Mouse (Mus musculus) intestine, embryonic 15.5 days (tissue): Measurements from ENCODE around the gene Alk. TPM values are rescaled to one million over a fixed set of nuclear protein-coding genes. Genes with fewer than 3 reads are reported as not detected.
A peak's percentile ranks its signal among the peaks of the same experiment; 100 is the strongest.

Experiments used
- ATAC-seq: fragments of 200-750 bp; cut with Nextera tagmentation; 2 replicates; pipeline ENCODE4 v1.8.0; 2017; ENCODE audit warnings: moderate TSS enrichment, moderate library complexity
- H3K27ac ChIP-seq: fragments of 300-500 bp; sonication (generic); 2 replicates; pipeline ENCODE4 v1.5.1; 2015; ENCODE audit warnings: mild to moderate bottlenecking, inconsistent platforms
- H3K27me3 ChIP-seq: fragments of 300-500 bp; sonication (generic); replicated peaks from 2 replicates; pipeline ENCODE4 v1.6.1; 2015; ENCODE audit warnings: inconsistent platforms
- H3K36me3 ChIP-seq: fragments of 300-500 bp; sonication (generic); 2 replicates; pipeline ENCODE4 v1.6.1; 2015; ENCODE audit warnings: inconsistent platforms
- H3K4me1 ChIP-seq: fragments of 300-500 bp; sonication (generic); replicated peaks from 2 replicates; pipeline ENCODE4 v1.6.1; 2015; ENCODE audit warnings: inconsistent platforms
- H3K4me2 ChIP-seq: fragments of 300-500 bp; sonication (generic); replicated peaks from 2 replicates; pipeline ENCODE4 v1.6.1; 2015; ENCODE audit warnings: mild to moderate bottlenecking, inconsistent platforms
- H3K4me3 ChIP-seq: fragments of 300-500 bp; sonication (generic); replicated peaks from 2 replicates; pipeline ENCODE4 v1.5.1; 2015; ENCODE audit warnings: inconsistent platforms
- H3K9ac ChIP-seq: fragments of 300-500 bp; sonication (generic); 2 replicates; pipeline ENCODE4 v1.6.1; 2015; ENCODE audit warnings: inconsistent platforms
- H3K9me3 ChIP-seq: fragments of 300-500 bp; sonication (generic); 2 replicates; pipeline ENCODE4 v1.6.1; 2016; ENCODE audit warnings: inconsistent platforms
- WGBS: fragments of 180-500 bp; shearing (Covaris S2); methylation state at CpG from one replicate; pipeline ENCODE4 v1.1.7; 2015; 5-methylcytosine and 5-hydroxymethylcytosine counted together
- polyA plus RNA-seq: library from polyadenylated mRNA; unstranded; fragments of >200 nt; fragmentation: Nextera tagmentation; extraction: Ambion mirVana; gene quantifications from 2 replicates; pipeline ENCODE4 v1.2.1, GENCODE M21; 2015

Alk gene
- polyA plus RNA-seq, 1 experiment from 2014 or later, result 0.78 TPM

GRCm38 (mm10) chr17:72474166-72474565, 130.3 kb downstream of the Alk start:
- WGBS, result 58% methylated on average over 5 of the region's 5 CpGs
- H3K9ac ChIP-seq, result no peak overlapping the region
- no peaks in the 10 kb centered on the region for H3K27me3 ChIP-seq
- no peak overlapping the region for H3K27ac ChIP-seq
- no peak overlapping the region for H3K4me3 ChIP-seq
- H3K36me3 ChIP-seq, result no peaks in the 10 kb centered on the region
- H3K4me2 ChIP-seq, result no peak overlapping the region
- H3K9me3 ChIP-seq, result no peaks in the 10 kb centered on the region
- ATAC-seq, result no peak
- no peaks in the 10 kb centered on the region for H3K4me1 ChIP-seq

GRCm38 (mm10) chr17:72448477-72448876, 155.9 kb downstream of the Alk start:
- Histone ChIP-seq H3K9me3 (no peaks in the 10 kb centered on the region), H3K27ac (no peak overlapping the region), H3K4me3 (no peak overlapping the region), H3K27me3 (no peaks in the 10 kb centered on the region), H3K4me1 (no peaks in the 10 kb centered on the region), H3K36me3 (no peaks in the 10 kb centered on the region), H3K9ac (no peak overlapping the region), H3K4me2 (no peak overlapping the region)
- 78% methylated on average over 4 of the region's 4 CpGs for WGBS
- no peak for ATAC-seq

GRCm38 (mm10) chr17:72445204-72446177, 158.9 kb downstream of the Alk start:
- no peak overlapping the region for H3K4me2 ChIP-seq
- peak overlapping the region; percentile 51; the same call in 1 of the 2 replicates for H3K27ac ChIP-seq
- no peak overlapping the region for H3K4me3 ChIP-seq
- no peaks in the 10 kb centered on the region for H3K36me3 ChIP-seq
- H3K9ac ChIP-seq, result no peak overlapping the region
- peak; percentile 95 for ATAC-seq
- no peaks in the 10 kb centered on the region for H3K9me3 ChIP-seq
- 56% methylated on average over 3 of the region's 3 CpGs for WGBS
- H3K27me3 ChIP-seq, result no peaks in the 10 kb centered on the region
- no peaks in the 10 kb centered on the region for H3K4me1 ChIP-seq

- Histone ChIP-seq H3K36me3 (no peaks in the 10 kb centered on the region), H3K27me3 (no peaks in the 10 kb centered on the region), H3K27ac (no peak overlapping the region), H3K4me1 (no peaks in the 10 kb centered on the region), H3K9ac (no peak overlapping the region), H3K9me3 (no peaks in the 10 kb centered on the region), H3K4me2 (no peak overlapping the region), H3K4me3 (no peak overlapping the region)
- WGBS, result 72% methylated on average over 4 of the region's 4 CpGs
- no peak for ATAC-seq
Observed at GRCm38 (mm10) chr17:72417451-72417850, 187.0 kb downstream of the Alk start.

GRCm38 (mm10) chr17:72414676-72415075, 189.8 kb downstream of the Alk start:
- H3K36me3 ChIP-seq, result no peaks in the 10 kb centered on the region
- no peaks in the 10 kb centered on the region for H3K4me1 ChIP-seq
- H3K9ac ChIP-seq, result no peak overlapping the region
- H3K4me2 ChIP-seq, result no peak overlapping the region
- H3K27me3 ChIP-seq, result no peaks in the 10 kb centered on the region
- no peaks in the 10 kb centered on the region for H3K9me3 ChIP-seq
- H3K27ac ChIP-seq, result no peak overlapping the region
- ATAC-seq, result no peak
- no peak overlapping the region for H3K4me3 ChIP-seq

- Histone ChIP-seq H3K4me3 (no peak overlapping the region), H3K36me3 (no peaks in the 10 kb centered on the region), H3K27me3 (no peaks in the 10 kb centered on the region), H3K27ac (no peak overlapping the region), H3K4me1 (no peaks in the 10 kb centered on the region), H3K4me2 (no peak overlapping the region), H3K9me3 (no peaks in the 10 kb centered on the region), H3K9ac (no peak overlapping the region)
- WGBS, result 58% methylated on average over 2 of the region's 2 CpGs
- no peak for ATAC-seq
Observed at GRCm38 (mm10) chr17:72404813-72405212, 199.6 kb downstream of the Alk start.

GRCm38 (mm10) chr17:72401861-72402260, 202.6 kb downstream of the Alk start:
- H3K4me2 ChIP-seq, result no peak overlapping the region
- H3K27me3 ChIP-seq, result no peaks in the 10 kb centered on the region
- no peak overlapping the region for H3K4me3 ChIP-seq
- H3K4me1 ChIP-seq, result no peaks in the 10 kb centered on the region
- 68% methylated on average over 3 of the region's 3 CpGs for WGBS
- H3K27ac ChIP-seq, result no peak overlapping the region
- no peak for ATAC-seq
- no peak overlapping the region for H3K9ac ChIP-seq
- H3K36me3 ChIP-seq, result no peaks in the 10 kb centered on the region
- no peaks in the 10 kb centered on the region for H3K9me3 ChIP-seq

GRCm38 (mm10) chr17:72401349-72401748, 203.1 kb downstream of the Alk start:
- H3K4me2 ChIP-seq, result no peak overlapping the region
- 46% methylated on average over 2 of the region's 2 CpGs for WGBS
- H3K27ac ChIP-seq, result no peak overlapping the region
- H3K9me3 ChIP-seq, result no peaks in the 10 kb centered on the region
- H3K4me3 ChIP-seq, result no peak overlapping the region
- H3K9ac ChIP-seq, result no peak overlapping the region
- no peak for ATAC-seq
- H3K4me1 ChIP-seq, result no peaks in the 10 kb centered on the region
- no peaks in the 10 kb centered on the region for H3K36me3 ChIP-seq
- no peaks in the 10 kb centered on the region for H3K27me3 ChIP-seq

- Histone ChIP-seq H3K27me3 (no peaks in the 10 kb centered on the region), H3K4me1 (0 out of 2 replicates have a peak, but pooled peaks cover 2% of the 10 kb centered on the region), H3K4me2 (no peak overlapping the region), H3K9ac (no peak overlapping the region), H3K4me3 (no peak overlapping the region), H3K9me3 (no peaks in the 10 kb centered on the region), H3K27ac (no peak overlapping the region; the same call in 1 of the 2 replicates), H3K36me3 (no peaks in the 10 kb centered on the region)
- WGBS, result 68% methylated on average over 3 of the region's 3 CpGs
- peak; percentile 96 for ATAC-seq
Observed at GRCm38 (mm10) chr17:72399331-72400059, 204.9 kb downstream of the Alk start.

GRCm38 (mm10) chr17:72395956-72396355, 208.5 kb downstream of the Alk start:
- Histone ChIP-seq H3K9me3 (no peaks in the 10 kb centered on the region), H3K36me3 (no peaks in the 10 kb centered on the region), H3K4me2 (no peak overlapping the region; the same call in 1 of the 2 replicates), H3K4me1 (0 out of 2 replicates have a peak, but pooled peaks cover 2% of the 10 kb centered on the region), H3K27ac (no peak overlapping the region), H3K27me3 (no peaks in the 10 kb centered on the region), H3K4me3 (no peak overlapping the region), H3K9ac (no peak overlapping the region)
- 38% methylated on average over 8 of the region's 8 CpGs for WGBS
- no peak for ATAC-seq

GRCm38 (mm10) chr17:72368991-72369390, 235.4 kb downstream of the Alk start:
- H3K4me2 ChIP-seq, result no peak overlapping the region
- H3K4me1 ChIP-seq, result no peaks in the 10 kb centered on the region
- no peaks in the 10 kb centered on the region for H3K9me3 ChIP-seq
- H3K27ac ChIP-seq, result no peak overlapping the region
- WGBS, result 82% methylated on average over 4 of the region's 4 CpGs
- ATAC-seq, result no peak
- no peak overlapping the region for H3K4me3 ChIP-seq
- H3K36me3 ChIP-seq, result no peaks in the 10 kb centered on the region
- no peak overlapping the region for H3K9ac ChIP-seq
- no peaks in the 10 kb centered on the region for H3K27me3 ChIP-seq

GRCm38 (mm10) chr17:72362811-72363496, 241.5 kb downstream of the Alk start:
- no peak overlapping the region for H3K27ac ChIP-seq
- no peak for ATAC-seq
- WGBS, result 83% methylated on average over 10 of the region's 10 CpGs
- H3K36me3 ChIP-seq, result no peaks in the 10 kb centered on the region
- no peak overlapping the region for H3K4me2 ChIP-seq
- H3K27me3 ChIP-seq, result no peaks in the 10 kb centered on the region
- no peaks in the 10 kb centered on the region for H3K4me1 ChIP-seq
- no peak overlapping the region for H3K9ac ChIP-seq
- no peak overlapping the region for H3K4me3 ChIP-seq
- H3K9me3 ChIP-seq, result no peaks in the 10 kb centered on the region
